Mouse (Mus musculus): ENCODE data around the gene Hsf5.

Gene Hsf5

GRCm38 (mm10) chr11:87639206-87639605, 22.2 kb downstream of the Hsf5 start:
- in situ Hi-C loops (cut with MboI) = no loop called here

GRCm38 (mm10) chr11:87642865-87643264, 25.9 kb downstream of the Hsf5 start:
- in situ Hi-C loops (cut with MboI) = no loop called here

- in situ Hi-C loops (cut with MboI) = no loop called here
These were observed 37.7 kb downstream of the Hsf5 start for GRCm38 (mm10) chr11:87654693-87655092.

GRCm38 (mm10) chr11:87659216-87659615, 42.3 kb downstream of the Hsf5 start:
- in situ Hi-C loops (cut with MboI) = no loop called here

- in situ Hi-C loops (cut with MboI) = loop anchor here (5.0 kb wide), 1 partner anchor 105 kb away; no protein-coding TSS in a partner anchor
These were observed 45.4 kb downstream of the Hsf5 start, which contains the start of gene Rnf43 for GRCm38 (mm10) chr11:87662407-87662806. Rnf43 (plus strand) TSS chr11:87662722.

- in situ Hi-C loops (cut with MboI) = loop anchor here (5.0 kb wide), 1 partner anchor 104 kb away; no protein-coding TSS in a partner anchor
These were observed 45.9 kb downstream of the Hsf5 start for GRCm38 (mm10) chr11:87662822-87663221.

- in situ Hi-C loops (cut with MboI) = loop anchor here (5.0 kb wide), 1 partner anchor 103 kb away; no protein-coding TSS in a partner anchor
These were observed 47.0 kb downstream of the Hsf5 start for GRCm38 (mm10) chr11:87663948-87664347.

- in situ Hi-C loops (cut with MboI) = loop anchor here (5.0 kb wide), 1 partner anchor 103 kb away; no protein-coding TSS in a partner anchor
These were observed 47.6 kb downstream of the Hsf5 start for GRCm38 (mm10) chr11:87664521-87664920.

GRCm38 (mm10) chr11:87665224-87665623, 48.3 kb downstream of the Hsf5 start:
- in situ Hi-C loops (cut with MboI) = no loop called here

- in situ Hi-C loops (cut with MboI) = no loop called here
These were observed 48.7 kb downstream of the Hsf5 start for GRCm38 (mm10) chr11:87665658-87666057.

GRCm38 (mm10) chr11:87666256-87667035, 49.5 kb downstream of the Hsf5 start:
- in situ Hi-C loops (cut with MboI) = no loop called here

- in situ Hi-C loops (cut with MboI) = no loop called here
These were observed 50.4 kb downstream of the Hsf5 start for GRCm38 (mm10) chr11:87667107-87668090.

GRCm38 (mm10) chr11:87673282-87673681, 56.3 kb downstream of the Hsf5 start:
- in situ Hi-C loops (cut with MboI) = no loop called here

GRCm38 (mm10) chr11:87675606-87676005, 58.6 kb downstream of the Hsf5 start:
- in situ Hi-C loops (cut with MboI) = no loop called here

GRCm38 (mm10) chr11:87677756-87678155, 60.8 kb downstream of the Hsf5 start:
- in situ Hi-C loops (cut with MboI) = no loop called here

- in situ Hi-C loops (cut with MboI) = no loop called here
These were observed 61.6 kb downstream of the Hsf5 start for GRCm38 (mm10) chr11:87678545-87678944.

- in situ Hi-C loops (cut with MboI) = no loop called here
These were observed 62.0 kb downstream of the Hsf5 start for GRCm38 (mm10) chr11:87678976-87679375.

GRCm38 (mm10) chr11:87680786-87681185, 63.8 kb downstream of the Hsf5 start:
- in situ Hi-C loops (cut with MboI) = no loop called here

GRCm38 (mm10) chr11:87682096-87682495, 65.1 kb downstream of the Hsf5 start:
- in situ Hi-C loops (cut with MboI) = no loop called here

GRCm38 (mm10) chr11:87682838-87683571, 66.0 kb downstream of the Hsf5 start:
- in situ Hi-C loops (cut with MboI) = no loop called here

- in situ Hi-C loops (cut with MboI) = no loop called here
These were observed 69.4 kb downstream of the Hsf5 start for GRCm38 (mm10) chr11:87686407-87686806.

All from mature B cell (primary cell).